In the genomic region with DNA sequence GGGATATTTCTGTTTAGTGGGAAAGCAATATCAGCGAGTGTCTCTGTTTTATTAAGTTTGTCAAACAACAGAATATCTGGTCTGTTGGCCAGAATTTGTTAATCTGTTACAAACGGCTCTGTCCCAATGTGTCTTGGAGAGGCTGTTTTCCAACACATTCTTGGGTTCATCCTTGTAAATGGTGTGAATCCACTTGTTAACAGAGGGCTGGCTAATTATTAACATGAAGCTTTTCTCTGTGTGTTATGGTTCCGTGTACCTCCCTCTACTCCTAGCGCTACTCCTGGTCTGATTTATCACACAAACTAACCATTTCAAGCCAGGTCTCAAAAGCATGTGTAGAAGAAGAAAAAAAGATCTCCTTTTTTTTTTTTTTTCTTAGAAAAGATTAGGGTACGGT, we compare ENCODE assay signal across 18 mouse cellular contexts.
"Had no signal": no experiment of that assay in that cellular context is flagged by ENCODE, and none has a peak within 500 bp of the region (broad histone marks: within the 10 kb centered on the region; RNA-seq: fewer than 3 reads in every experiment).

No protein-coding gene starts in this region.

- H3K4me2 ChIP-seq: hindbrain, embryonic 15.5 days; limb, embryonic 12.5 days; limb, embryonic 15.5 days; liver, embryonic 12.5 days; liver, embryonic 15.5 days; midbrain, embryonic 12.5 days; midbrain, embryonic 15.5 days; neural tube, embryonic 13.5 days had no signal

- H3K36me3 ChIP-seq: hindbrain, embryonic 15.5 days; limb, embryonic 12.5 days; limb, embryonic 15.5 days; liver, embryonic 12.5 days; liver, embryonic 15.5 days; midbrain, embryonic 12.5 days; midbrain, embryonic 15.5 days; neural tube, embryonic 13.5 days had no signal

- H3K4me1 ChIP-seq: hindbrain, embryonic 15.5 days; limb, embryonic 12.5 days; limb, embryonic 15.5 days; liver, embryonic 15.5 days; midbrain, embryonic 12.5 days; midbrain, embryonic 15.5 days; neural tube, embryonic 13.5 days had no signal

- DNase-seq: left cerebral cortex, postnatal 4 days; lung, adult 2 months; right cerebral cortex, adult 18-20 months; right cerebral cortex, postnatal 14 days; right cerebral cortex, postnatal 4 days; thymus, adult 2 months; thymus, postnatal 14 days; thymus, postnatal 4 days had no signal

- H3K9ac ChIP-seq: hindbrain, embryonic 15.5 days; limb, embryonic 12.5 days; limb, embryonic 15.5 days; liver, embryonic 12.5 days; liver, embryonic 15.5 days; midbrain, embryonic 12.5 days; midbrain, embryonic 15.5 days; neural tube, embryonic 13.5 days had no signal

- H3K27me3 ChIP-seq: hindbrain, embryonic 15.5 days; limb, embryonic 12.5 days; limb, embryonic 15.5 days; liver, embryonic 12.5 days; liver, embryonic 15.5 days; midbrain, embryonic 12.5 days; midbrain, embryonic 15.5 days; neural tube, embryonic 13.5 days had no signal

- H3K9me3 ChIP-seq: hindbrain, embryonic 15.5 days; limb, embryonic 12.5 days; limb, embryonic 15.5 days; liver, embryonic 12.5 days; liver, embryonic 15.5 days; midbrain, embryonic 12.5 days; midbrain, embryonic 15.5 days; neural tube, embryonic 13.5 days had no signal

- H3K27ac ChIP-seq: hindbrain, embryonic 15.5 days; limb, embryonic 12.5 days; limb, embryonic 15.5 days; liver, embryonic 12.5 days; liver, embryonic 15.5 days; macrophage; midbrain, embryonic 12.5 days; midbrain, embryonic 15.5 days; neural tube, embryonic 13.5 days; stomach, postnatal 0 days had no signal

- ATAC-seq: midbrain, embryonic 15.5 days had no signal

- H3K4me3 ChIP-seq: hindbrain, embryonic 15.5 days; limb, embryonic 12.5 days; limb, embryonic 15.5 days; liver, embryonic 12.5 days; liver, embryonic 15.5 days; midbrain, embryonic 12.5 days; midbrain, embryonic 15.5 days; neural tube, embryonic 13.5 days had no signal
